Mouse (Mus musculus) liver, adult 2 months (tissue): ENCODE results near the gene Gm21974. TPM values are rescaled to one million over a fixed set of nuclear protein-coding genes. Genes with fewer than 3 reads are reported as not detected.
"Not testable (repeated sequence)": the region's sequence is repeated elsewhere in the genome, so short reads cannot be mapped to it uniquely, and the experiment has no call there.

ENCODE experiments used
- DNase-seq: peaks from one replicate; pipeline ENCODE4 v3.0.0-alpha.2; 2011; ENCODE audit warnings: low read depth, low spot score; ENCODE audit errors: extremely low read depth
- H3K27ac ChIP-seq: fragments of 200-500 bp; replicated peaks from 2 replicates; pipeline ENCODE4 v1.5.1; 2012; ENCODE audit warnings: low read depth, mild to moderate bottlenecking, control low read depth, inconsistent platforms, low read length; ENCODE audit not compliant: insufficient read depth
- H3K27me3 ChIP-seq: fragments of 200-500 bp; 2 replicates; pipeline ENCODE4 v1.6.1; 2012; ENCODE audit warnings: mild to moderate bottlenecking, moderate library complexity, low read length, inconsistent platforms; ENCODE audit not compliant: control insufficient read depth, insufficient read depth
- H3K36me3 ChIP-seq: fragments of 200-500 bp; 2 replicates; pipeline ENCODE4 v1.6.1; 2012; ENCODE audit warnings: low read length, inconsistent platforms; ENCODE audit not compliant: control insufficient read depth, insufficient read depth
- H3K4me1 ChIP-seq: fragments of 200-500 bp; 2 replicates; pipeline ENCODE4 v1.6.1; 2011; ENCODE audit warnings: low read length; ENCODE audit not compliant: control insufficient read depth, insufficient read depth
- H3K4me3 ChIP-seq: fragments of 200-500 bp; 2 replicates; pipeline ENCODE4 v1.5.1; 2011; ENCODE audit warnings: low read depth, mild to moderate bottlenecking, control low read depth, low read length, moderate library complexity; ENCODE audit not compliant: insufficient read depth
- H3K79me2 ChIP-seq: fragments of 200-500 bp; 2 replicates; pipeline ENCODE4 v1.6.1; 2012; ENCODE audit warnings: inconsistent platforms, mild to moderate bottlenecking, low read length, moderate library complexity; ENCODE audit not compliant: control insufficient read depth, insufficient read depth
- H3K9ac ChIP-seq: fragments of 200-500 bp; 2 replicates; pipeline ENCODE4 v1.6.1; 2012; ENCODE audit warnings: low read depth, mild to moderate bottlenecking, control low read depth, inconsistent platforms, low read length
- CTCF ChIP-seq: fragments of 200-500 bp; IDR thresholded peaks from 2 replicates; pipeline ENCODE4 v1.5.1; 2011; ENCODE audit warnings: low read depth, low read length, control low read depth
- POLR2A ChIP-seq: fragments of 200-500 bp; IDR thresholded peaks from 2 replicates; pipeline ENCODE4 v1.6.1; 2011; ENCODE audit warnings: low read length, control low read depth; ENCODE audit not compliant: insufficient read depth; ENCODE audit errors: extremely low read depth
- WGBS: fragments of 180-500 bp; shearing (Covaris S2); methylation state at CpG from one replicate; pipeline ENCODE4 v1.1.7; 2018; 5-methylcytosine and 5-hydroxymethylcytosine counted together
- polyA plus RNA-seq: library from polyadenylated mRNA; depleted of rRNA; stranded (reverse); fragments of >200 nt; gene quantifications from 2 replicates; pipeline ENCODE4 v1.2.3, GENCODE M21; 2012; rRNA removed
- total RNA-seq: library from RNA; depleted of rRNA; stranded (reverse); fragments of >200 nt; gene quantifications from 2 replicates; pipeline ENCODE4 v1.2.3, GENCODE M21; 2014; rRNA removed

The Gm21974 gene
- total and polyA plus RNA-seq, 2 experiments = not detected

DNA sequence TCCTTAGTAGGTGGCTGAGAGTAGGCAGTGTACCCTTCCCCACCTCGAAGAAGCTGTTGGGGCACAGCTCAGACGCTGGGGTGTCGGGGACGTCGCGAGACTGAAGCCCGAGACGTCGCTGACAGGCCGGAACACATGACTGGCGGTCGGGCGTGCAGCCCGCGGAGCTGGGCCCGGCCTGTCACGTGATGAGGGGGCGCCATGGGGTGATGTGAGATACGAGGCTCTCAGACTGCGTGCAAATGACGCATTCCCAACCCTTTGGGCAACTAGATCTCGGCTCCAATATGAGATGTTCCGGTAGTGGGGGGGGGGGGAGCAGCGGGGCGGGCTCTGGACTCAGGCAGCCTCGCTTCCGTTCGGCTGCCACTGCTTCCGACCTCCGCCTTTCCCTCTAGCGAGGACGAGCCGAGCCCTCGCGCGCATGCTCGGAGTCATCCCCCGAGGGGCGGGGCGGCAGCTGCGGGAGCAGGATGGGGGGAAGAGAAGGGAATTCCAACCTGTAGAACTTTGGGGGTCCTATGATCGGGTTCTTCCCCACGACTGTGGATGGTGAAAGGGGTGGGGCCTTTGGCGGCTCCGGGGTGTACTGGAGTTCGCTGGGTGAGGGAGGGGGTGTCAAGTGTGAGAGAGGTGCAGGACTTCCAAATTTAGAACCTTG, 53.8 kb downstream of the Gm21974 start:
- peak overlapping the region; percentile 95 for H3K27ac ChIP-seq
- under 1% methylated on average over 45 of the region's 46 CpGs for WGBS
- H3K79me2 ChIP-seq = no peaks in the 10 kb centered on the region
- TF ChIP-seq CTCF (no peak), POLR2A (peak; percentile 61; the same call in 1 of the 2 replicates)
- H3K4me3 ChIP-seq = peak overlapping the region; percentile 77
- DNase-seq = peak; percentile 88
- peaks cover 2% of the 10 kb centered on the region; the same call in 1 of the 2 replicates for H3K36me3 ChIP-seq
- H3K9ac ChIP-seq = peak overlapping the region; percentile 90
- no peaks in the 10 kb centered on the region for H3K27me3 ChIP-seq
- H3K4me1 ChIP-seq = peaks cover 6% of the 10 kb centered on the region; the same call in 1 of the 2 replicates

DNA sequence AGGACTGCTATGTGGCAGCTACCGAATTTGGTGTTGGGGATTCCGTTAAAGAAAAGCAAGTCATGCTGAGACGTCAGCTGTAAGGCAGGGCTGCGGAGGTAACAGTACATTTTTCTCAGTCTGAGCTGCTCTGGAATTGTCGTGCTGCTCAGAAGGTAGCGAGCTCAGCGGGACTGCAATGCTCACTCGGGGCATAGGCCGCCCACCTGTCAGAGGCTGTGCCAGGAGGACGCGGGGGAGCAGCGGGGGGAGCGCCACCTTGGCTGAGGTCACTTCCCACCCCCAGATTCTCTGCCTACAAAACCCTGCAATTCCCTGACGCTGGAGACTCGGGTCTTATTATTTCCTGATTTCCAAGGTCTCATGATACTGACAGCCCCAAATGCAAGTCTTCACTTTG, 54.4 kb downstream of the Gm21974 start:
- TF ChIP-seq CTCF (no peak), POLR2A (no peak)
- WGBS = 3% methylated on average over 15 of the region's 15 CpGs
- peak overlapping the region; percentile 77 for H3K4me3 ChIP-seq
- H3K9ac ChIP-seq = peak overlapping the region; percentile 81
- peaks cover 6% of the 10 kb centered on the region; the same call in 1 of the 2 replicates for H3K4me1 ChIP-seq
- peaks cover 2% of the 10 kb centered on the region; the same call in 1 of the 2 replicates for H3K36me3 ChIP-seq
- peak overlapping the region; percentile 74 for H3K27ac ChIP-seq
- no peaks in the 10 kb centered on the region for H3K27me3 ChIP-seq
- peak; percentile 36 for DNase-seq
- H3K79me2 ChIP-seq = no peaks in the 10 kb centered on the region

DNA sequence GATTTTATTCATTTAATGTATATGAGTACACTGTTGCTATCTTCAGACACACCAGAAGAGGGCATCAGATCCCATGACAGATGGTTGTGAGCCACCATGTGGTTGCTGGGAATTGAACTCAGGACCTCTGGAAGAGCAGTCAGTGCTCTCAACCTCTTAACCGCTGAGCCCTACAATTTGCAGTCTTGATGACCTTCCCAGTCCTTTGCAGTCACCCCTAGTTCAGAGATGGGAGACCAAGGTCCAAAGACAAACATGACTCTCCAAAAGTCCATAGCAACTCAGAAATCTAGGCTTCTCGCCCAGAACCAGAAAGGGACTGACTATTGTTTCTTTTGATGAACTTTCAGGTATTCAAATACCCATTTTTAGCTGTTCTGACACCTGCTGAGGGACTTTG, 55.2 kb downstream of the Gm21974 start:
- H3K4me1 ChIP-seq, H3K4me3 ChIP-seq, H3K27ac ChIP-seq, H3K9ac ChIP-seq, H3K27me3 ChIP-seq, H3K79me2 ChIP-seq, H3K36me3 ChIP-seq: not testable (repeated sequence)
- DNase-seq = peak; percentile 88
- 22% methylated on average over 2 of the region's 2 CpGs for WGBS

DNA sequence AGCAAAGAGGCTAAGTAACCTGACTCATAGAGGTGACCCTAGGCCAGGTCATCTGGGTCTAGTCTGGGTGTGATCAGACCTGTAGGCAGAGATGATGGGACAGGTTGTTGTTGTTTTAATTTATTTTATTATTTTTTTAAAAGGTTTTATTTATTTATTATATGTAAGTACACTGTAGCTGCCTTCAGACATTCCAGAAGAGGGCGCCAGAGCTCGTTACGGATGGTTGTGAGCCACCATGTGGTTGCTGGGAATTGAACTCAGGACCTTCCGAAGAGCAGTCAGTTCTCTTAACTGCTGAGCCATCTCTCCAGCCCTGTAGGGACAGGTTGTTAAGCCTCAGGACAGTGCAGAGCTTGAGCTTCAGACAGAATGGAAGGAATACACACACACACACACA, 57.4 kb downstream of the Gm21974 start:
- not testable (repeated sequence) for H3K27ac ChIP-seq, DNase-seq, H3K4me3 ChIP-seq, H3K79me2 ChIP-seq, H3K36me3 ChIP-seq, H3K4me1 ChIP-seq, H3K27me3 ChIP-seq, H3K9ac ChIP-seq
- WGBS = 85% methylated on average over 4 of the region's 4 CpGs
- TF ChIP-seq CTCF = 0 out of 2 replicates have a peak, but pooled peaks have one; percentile 1

DNA sequence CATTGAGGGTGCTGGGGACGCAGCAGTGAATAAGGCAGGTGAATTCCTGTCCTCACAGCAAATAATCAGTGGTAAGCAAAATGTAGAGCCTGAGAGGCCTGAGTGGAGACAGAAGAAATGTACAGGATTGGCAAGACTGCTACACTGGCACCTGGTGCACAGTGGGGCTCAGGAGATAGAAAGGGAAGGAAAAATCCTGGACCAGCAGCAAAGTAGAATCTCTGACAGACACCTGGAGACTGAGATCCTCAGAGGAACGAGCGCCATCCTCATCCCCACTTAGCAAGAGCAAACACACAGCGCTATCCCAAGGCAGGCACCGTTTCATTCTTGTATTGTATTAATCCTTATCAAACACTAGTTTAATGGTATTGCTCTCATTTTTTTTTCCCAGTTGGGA, 57.8 kb downstream of the Gm21974 start:
- Histone ChIP-seq H3K27me3 (no peaks in the 10 kb centered on the region), H3K36me3 (no peaks in the 10 kb centered on the region), H3K4me3 (no peak overlapping the region), H3K27ac (no peak overlapping the region), H3K79me2 (no peaks in the 10 kb centered on the region), H3K9ac (no peak overlapping the region), H3K4me1 (peaks cover 4% of the 10 kb centered on the region; the same call in 1 of the 2 replicates)
- TF ChIP-seq CTCF (no peak), POLR2A (no peak)
- 99% methylated on average over 5 of the region's 5 CpGs for WGBS
- DNase-seq = no peak

Other genes with a start within 250 kb of the Gm21974 start
- 7.3 and 7.6 TPM in 2 replicates for gene Bcl7c, start 186.5 kb downstream of the Gm21974 start, total RNA-seq
- 20.0 and 23.2 TPM in 2 replicates for gene Bcl7c, start 186.5 kb downstream of the Gm21974 start, polyA plus RNA-seq
- gene Ctf1, start 182.7 kb downstream of the Gm21974 start, total RNA-seq = 2.7 and 4.4 TPM in 2 replicates
- gene Ctf1, start 182.7 kb downstream of the Gm21974 start, polyA plus RNA-seq = 10.5 and 15.9 TPM in 2 replicates
- gene Ctf2, start 163.3 kb downstream of the Gm21974 start, total RNA-seq = not detected in 2 replicates
- not detected in 2 replicates for gene Ctf2, start 163.3 kb downstream of the Gm21974 start, polyA plus RNA-seq
- gene Fbxl19, start 150.9 kb downstream of the Gm21974 start, total RNA-seq = 1.9 and 2.4 TPM in 2 replicates
- 3.9 and 4.7 TPM in 2 replicates for gene Fbxl19, start 150.9 kb downstream of the Gm21974 start, polyA plus RNA-seq
- gene Orai3, start 125.6 kb downstream of the Gm21974 start, total RNA-seq = 10.2 and 14.7 TPM in 2 replicates
- 21.1 and 26.6 TPM in 2 replicates for gene Orai3, start 125.6 kb downstream of the Gm21974 start, polyA plus RNA-seq
- gene Setd1a, start 118.8 kb downstream of the Gm21974 start, total RNA-seq = 2.6 and 5.4 TPM in 2 replicates
- 5.5 and 7.8 TPM in 2 replicates for gene Setd1a, start 118.8 kb downstream of the Gm21974 start, polyA plus RNA-seq
- not detected in 2 replicates for gene Gm49388, start 109.8 kb downstream of the Gm21974 start, total RNA-seq
- gene Gm49388, start 109.8 kb downstream of the Gm21974 start, polyA plus RNA-seq = not detected in 2 replicates
- 458 and 477 TPM in 2 replicates for gene Hsd3b7, start 94.8 kb downstream of the Gm21974 start, total RNA-seq
- 1,150 and 1,162 TPM in 2 replicates for gene Hsd3b7, start 94.8 kb downstream of the Gm21974 start, polyA plus RNA-seq
- gene Stx4a, start 71.2 kb downstream of the Gm21974 start, total RNA-seq = 16.7 and 18.5 TPM in 2 replicates
- 34.7 and 38.3 TPM in 2 replicates for gene Stx4a, start 71.2 kb downstream of the Gm21974 start, polyA plus RNA-seq
- 0.55 and 0.87 TPM in 2 replicates for gene Stx1b, start 70.9 kb downstream of the Gm21974 start, total RNA-seq
- 7.9 TPM in 2 replicates for gene Stx1b, start 70.9 kb downstream of the Gm21974 start, polyA plus RNA-seq
- 8.8 and 11.5 TPM in 2 replicates for gene Zfp646, start 19.2 kb downstream of the Gm21974 start, total RNA-seq
- gene Zfp646, start 19.2 kb downstream of the Gm21974 start, polyA plus RNA-seq = 6.0 and 7.4 TPM in 2 replicates
- gene Zfp668, start 18.6 kb downstream of the Gm21974 start, total RNA-seq = 0.65 and 0.94 TPM in 2 replicates
- gene Zfp668, start 18.6 kb downstream of the Gm21974 start, polyA plus RNA-seq = 2.1 and 2.2 TPM in 2 replicates
- gene Prss53, start 4.5 kb downstream of the Gm21974 start, total RNA-seq = 2.3 and 2.5 TPM in 2 replicates
- gene Prss53, start 4.5 kb downstream of the Gm21974 start, polyA plus RNA-seq = 9.2 and 12.0 TPM in 2 replicates
- 261 and 316 TPM in 2 replicates for gene Vkorc1, start 163 bp upstream of the Gm21974 start, total RNA-seq
- 833 and 889 TPM in 2 replicates for gene Vkorc1, start 163 bp upstream of the Gm21974 start, polyA plus RNA-seq
- 8.2 and 12.0 TPM in 2 replicates for gene Bckdk, start 8.6 kb upstream of the Gm21974 start, total RNA-seq
- 17.5 and 19.8 TPM in 2 replicates for gene Bckdk, start 8.6 kb upstream of the Gm21974 start, polyA plus RNA-seq
- gene Kat8, start 17.1 kb upstream of the Gm21974 start, total RNA-seq = 15.8 and 18.3 TPM in 2 replicates
- gene Kat8, start 17.1 kb upstream of the Gm21974 start, polyA plus RNA-seq = 11.5 and 12.6 TPM in 2 replicates
- 2.9 and 5.9 TPM in 2 replicates for gene Prss8, start 34.6 kb upstream of the Gm21974 start, total RNA-seq
- gene Prss8, start 34.6 kb upstream of the Gm21974 start, polyA plus RNA-seq = 3.8 and 8.6 TPM in 2 replicates
- gene Prss36, start 51.3 kb upstream of the Gm21974 start, total RNA-seq = 8.1 and 8.7 TPM in 2 replicates
- gene Prss36, start 51.3 kb upstream of the Gm21974 start, polyA plus RNA-seq = 17.2 and 18.2 TPM in 2 replicates
- 28.6 and 31.5 TPM in 2 replicates for gene Fus, start 72.0 kb upstream of the Gm21974 start, total RNA-seq
- gene Fus, start 72.0 kb upstream of the Gm21974 start, polyA plus RNA-seq = 64.8 and 102 TPM in 2 replicates
- 1.5 and 2.8 TPM in 2 replicates for gene Pycard, start 98.4 kb upstream of the Gm21974 start, total RNA-seq
- 4.5 and 5.0 TPM in 2 replicates for gene Pycard, start 98.4 kb upstream of the Gm21974 start, polyA plus RNA-seq
- gene Trim72, start 108.5 kb upstream of the Gm21974 start, total RNA-seq = 0.28 TPM in 1 of 2 replicates, not detected in the other
- gene Trim72, start 108.5 kb upstream of the Gm21974 start, polyA plus RNA-seq = 0.15 and 0.19 TPM in 2 replicates
- gene Itgam, start 167.2 kb upstream of the Gm21974 start, total RNA-seq = 0.60 and 0.65 TPM in 2 replicates
- gene Itgam, start 167.2 kb upstream of the Gm21974 start, polyA plus RNA-seq = 0.29 and 0.83 TPM in 2 replicates
- not detected in 2 replicates for gene Gm49368, start 167.2 kb upstream of the Gm21974 start, total RNA-seq
- 0.09 TPM in 1 of 2 replicates, not detected in the other for gene Gm49368, start 167.2 kb upstream of the Gm21974 start, polyA plus RNA-seq
- gene Itgax, start 234.1 kb upstream of the Gm21974 start, total RNA-seq = 0.46 and 0.74 TPM in 2 replicates
- gene Itgax, start 234.1 kb upstream of the Gm21974 start, polyA plus RNA-seq = 0.16 and 0.56 TPM in 2 replicates